Mouse (Mus musculus): ENCODE data around the gene Scarf2. TPM values are rescaled to one million over a fixed set of nuclear protein-coding genes. Genes with fewer than 3 reads are reported as not detected.
A peak's percentile ranks its signal among the peaks of the same experiment; 100 is the strongest.

The Scarf2 gene
- total and polyA plus RNA-seq, 2 experiments from 2014 or later: 2.0 to 15.6 TPM

GRCm38 (mm10) chr16:17833321-17833680, 36.2 kb downstream of the Scarf2 start:
- H3K9ac ChIP-seq (replicated peaks; ENCODE audit: low read length): peak overlapping the region; percentile 76
- peak overlapping the region; percentile 92 for H3K27ac ChIP-seq
- WGBS: 0% methylated on average over 37 of the region's 37 CpGs
- peak overlapping the region; percentile 53 for H3K4me3 ChIP-seq (ENCODE audit: low read length)
- no peak for TF ChIP-seq CTCF (IDR thresholded peaks at IDR 0.05; ENCODE audit: low read depth)
- ATAC-seq: peak; percentile 67
- peak overlapping the region; percentile 85 for H3K4me2 ChIP-seq (ENCODE audit: low read depth, low read length)
- peaks cover 9% of the 10 kb centered on the region for H3K4me1 ChIP-seq (ENCODE audit: insufficient read depth, low read length)
- H3K27me3 ChIP-seq (ENCODE audit: insufficient read depth, low read length): peaks cover 14% of the 10 kb centered on the region; the same call in 1 of the 2 replicates
- no peaks in the 10 kb centered on the region for H3K9me3 ChIP-seq (ENCODE audit: low read length)
- no peaks in the 10 kb centered on the region for H3K36me3 ChIP-seq (ENCODE audit: insufficient read depth, low read length)
- DNase-seq (ENCODE audit: low spot score): peak; percentile 62

DNA sequence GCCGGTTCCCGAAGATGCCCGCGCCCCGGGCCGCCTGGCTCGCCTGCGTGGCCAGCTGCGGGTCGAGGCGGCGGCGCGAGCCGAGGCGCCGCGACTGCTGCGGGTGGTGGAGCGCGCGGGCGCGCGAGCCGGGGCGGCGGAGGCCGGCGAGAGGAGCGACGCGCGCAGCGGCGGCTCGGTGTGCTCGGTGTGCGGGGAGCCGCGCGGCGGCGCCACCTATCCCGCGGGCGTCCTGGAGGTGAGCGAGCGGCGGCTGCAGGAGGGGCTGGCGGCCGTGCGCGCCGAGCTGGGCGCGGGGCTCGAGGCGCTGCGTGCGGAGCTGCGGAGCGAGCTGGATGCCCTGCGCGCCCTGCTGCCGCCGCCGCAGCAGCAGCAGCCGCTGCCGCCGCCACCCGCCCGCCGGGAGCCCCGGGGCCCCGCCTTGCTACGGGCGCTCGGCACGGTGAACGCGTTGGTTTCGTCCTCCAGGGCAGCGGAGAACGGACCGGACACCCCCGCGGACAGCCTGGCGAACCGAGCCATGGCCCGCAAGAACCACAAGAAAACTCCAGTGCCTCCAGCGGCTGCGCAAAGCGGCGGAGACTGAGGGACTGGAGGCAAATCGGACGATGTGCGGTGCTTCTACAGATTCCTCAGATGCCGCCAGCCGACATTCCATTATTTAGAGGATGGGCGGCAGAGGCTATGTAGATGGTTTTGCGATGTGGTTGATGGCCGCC, 36.8 kb downstream of the Scarf2 start:
- DNase-seq (ENCODE audit: low spot score): peak; percentile 73
- 1% methylated on average over 73 of the region's 103 CpGs for WGBS
- Histone ChIP-seq H3K9me3 (ENCODE audit: low read length) (no peaks in the 10 kb centered on the region), H3K9ac (replicated peaks; ENCODE audit: low read length) (peak overlapping the region; percentile 76), H3K27ac (peak overlapping the region; percentile 92), H3K4me1 (ENCODE audit: insufficient read depth, low read length) (peaks cover 9% of the 10 kb centered on the region), H3K36me3 (ENCODE audit: insufficient read depth, low read length) (no peaks in the 10 kb centered on the region), H3K4me2 (ENCODE audit: low read depth, low read length) (peak overlapping the region; percentile 85), H3K27me3 (ENCODE audit: insufficient read depth, low read length) (peaks cover 14% of the 10 kb centered on the region; the same call in 1 of the 2 replicates), H3K4me3 (ENCODE audit: low read length) (peak overlapping the region; percentile 53)
- ATAC-seq: peak; percentile 68
- TF ChIP-seq CTCF (IDR thresholded peaks at IDR 0.05; ENCODE audit: low read depth): peak; percentile 23; the same call in 1 of the 2 replicates

GRCm38 (mm10) chr16:17834543-17834942, 37.5 kb downstream of the Scarf2 start:
- Histone ChIP-seq H3K4me2 (ENCODE audit: low read depth, low read length) (peak overlapping the region; percentile 85), H3K4me3 (ENCODE audit: low read length) (peak overlapping the region; percentile 53), H3K9me3 (ENCODE audit: low read length) (no peaks in the 10 kb centered on the region), H3K36me3 (ENCODE audit: insufficient read depth, low read length) (no peaks in the 10 kb centered on the region), H3K27ac (peak overlapping the region; percentile 92), H3K27me3 (ENCODE audit: insufficient read depth, low read length) (peaks cover 14% of the 10 kb centered on the region; the same call in 1 of the 2 replicates), H3K4me1 (ENCODE audit: insufficient read depth, low read length) (peaks cover 9% of the 10 kb centered on the region), H3K9ac (replicated peaks; ENCODE audit: low read length) (peak overlapping the region; percentile 76)
- no peak for DNase-seq (ENCODE audit: low spot score)
- no peak for TF ChIP-seq CTCF (IDR thresholded peaks at IDR 0.05; ENCODE audit: low read depth)
- 50% methylated on average over 7 of the region's 7 CpGs for WGBS
- ATAC-seq: 0 out of 2 replicates have a peak, but pooled peaks have one; percentile 10

DNA sequence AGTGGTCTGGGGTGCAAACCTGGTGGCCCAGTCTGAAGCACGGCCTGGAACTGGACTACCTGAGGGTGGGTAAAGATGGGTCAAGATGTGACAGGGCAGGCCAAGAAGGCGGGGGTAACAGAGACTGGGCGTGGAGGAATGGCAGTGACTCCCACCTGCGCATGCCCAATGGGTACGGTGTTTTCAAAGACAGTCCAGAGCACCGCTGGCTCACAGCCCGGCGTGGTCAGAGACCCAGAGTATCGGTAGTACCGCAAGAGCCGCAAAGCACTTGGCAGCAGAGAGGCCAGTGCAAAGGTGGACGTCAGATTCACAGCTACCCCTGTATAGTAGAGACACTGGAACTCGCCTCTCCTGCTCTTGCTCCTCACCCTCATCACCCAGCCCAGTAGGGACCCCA, 38.4 kb downstream of the Scarf2 start:
- Histone ChIP-seq H3K4me2 (ENCODE audit: low read depth, low read length) (0 out of 2 replicates have a peak overlapping the region, but pooled peaks have one; percentile 85), H3K9me3 (ENCODE audit: low read length) (no peaks in the 10 kb centered on the region), H3K4me3 (ENCODE audit: low read length) (no peak overlapping the region), H3K4me1 (ENCODE audit: insufficient read depth, low read length) (peaks cover 9% of the 10 kb centered on the region), H3K27me3 (ENCODE audit: insufficient read depth, low read length) (peaks cover 10% of the 10 kb centered on the region; the same call in 1 of the 2 replicates), H3K9ac (replicated peaks; ENCODE audit: low read length) (no peak overlapping the region), H3K27ac (no peak overlapping the region), H3K36me3 (ENCODE audit: insufficient read depth, low read length) (no peaks in the 10 kb centered on the region)
- DNase-seq (ENCODE audit: low spot score) (peak; percentile 25), ATAC-seq (no peak)
- TF ChIP-seq CTCF (IDR thresholded peaks at IDR 0.05; ENCODE audit: low read depth): no peak
- 56% methylated on average over 13 of the region's 13 CpGs for WGBS

DNA sequence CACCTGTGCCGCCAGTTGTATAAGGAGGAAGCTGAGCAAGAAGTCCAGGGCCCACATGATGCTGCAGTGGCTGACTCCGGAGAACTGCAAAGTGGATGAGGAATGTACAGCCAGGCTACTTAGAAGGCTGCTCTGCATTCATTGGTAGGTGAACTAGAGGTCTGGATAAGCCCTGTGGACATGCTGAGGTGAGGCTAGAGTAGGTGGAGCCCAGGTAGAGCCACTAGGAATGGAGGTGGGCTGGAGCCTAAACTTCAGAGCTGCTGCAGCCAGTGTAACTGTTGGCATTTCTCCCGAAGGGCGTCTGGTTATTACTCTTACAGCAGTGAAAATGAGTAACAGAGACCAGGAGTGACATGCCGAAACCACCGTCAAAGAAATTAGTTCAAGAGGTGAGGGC, 41.0 kb downstream of the Scarf2 start, which contains the start of gene Car15:
Gene Car15 (minus strand): TSS at position 314 of the 400 bp plus-strand sequence.
- TF ChIP-seq CTCF (IDR thresholded peaks at IDR 0.05; ENCODE audit: low read depth): no peak
- no peak for DNase-seq (ENCODE audit: low spot score)
- Histone ChIP-seq H3K9ac (replicated peaks; ENCODE audit: low read length) (no peak within 1 kb of the TSS), H3K4me3 (ENCODE audit: low read length) (no peak within 1 kb of the TSS), H3K27ac (no peak within 1 kb of the TSS), H3K36me3 (ENCODE audit: insufficient read depth, low read length) (peaks cover 23% of the 10 kb centered on the region), H3K27me3 (ENCODE audit: insufficient read depth, low read length) (peaks cover 4% of the 10 kb centered on the region; the same call in 1 of the 2 replicates), H3K4me1 (ENCODE audit: insufficient read depth, low read length) (peaks cover 4% of the 10 kb centered on the region; the same call in 1 of the 2 replicates), H3K4me2 (ENCODE audit: low read depth, low read length) (no peak within 1 kb of the TSS), H3K9me3 (ENCODE audit: low read length) (no peaks in the 10 kb centered on the region)
- no peak for ATAC-seq
- 77% methylated on average over 6 of the region's 6 CpGs for WGBS

DNA sequence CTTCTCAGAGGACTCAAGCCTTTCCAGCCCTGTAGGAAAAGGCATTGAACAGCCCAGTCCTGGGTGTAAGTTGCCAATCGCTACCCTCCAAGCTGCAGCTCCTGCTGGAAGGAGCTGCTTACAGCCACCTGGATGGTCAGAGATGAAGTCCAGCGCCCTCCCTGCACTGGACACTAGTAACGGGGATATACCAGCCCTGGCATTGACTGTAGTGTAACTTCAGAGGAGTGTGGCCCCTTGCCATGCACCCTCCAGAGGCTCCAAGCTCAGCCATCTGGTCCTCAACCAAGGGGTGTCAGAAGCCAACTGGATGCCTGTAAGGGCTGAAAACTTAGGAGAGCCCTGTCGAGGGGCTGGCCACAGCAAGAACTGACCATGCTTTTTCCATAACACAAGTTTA, 42.9 kb downstream of the Scarf2 start:
- DNase-seq (ENCODE audit: low spot score) (no peak), ATAC-seq (no peak)
- Histone ChIP-seq H3K9me3 (ENCODE audit: low read length) (no peaks in the 10 kb centered on the region), H3K36me3 (ENCODE audit: insufficient read depth, low read length) (peaks cover 40% of the 10 kb centered on the region), H3K27me3 (ENCODE audit: insufficient read depth, low read length) (peaks cover 4% of the 10 kb centered on the region; the same call in 1 of the 2 replicates), H3K27ac (no peak overlapping the region), H3K4me2 (ENCODE audit: low read depth, low read length) (no peak overlapping the region), H3K4me1 (ENCODE audit: insufficient read depth, low read length) (0 out of 2 replicates have a peak, but pooled peaks cover under 1% of the 10 kb centered on the region), H3K4me3 (ENCODE audit: low read length) (no peak overlapping the region), H3K9ac (replicated peaks; ENCODE audit: low read length) (no peak overlapping the region)
- 78% methylated on average over 4 of the region's 4 CpGs for WGBS
- no peak for TF ChIP-seq CTCF (IDR thresholded peaks at IDR 0.05; ENCODE audit: low read depth)

GRCm38 (mm10) chr16:17842437-17842836, 45.4 kb downstream of the Scarf2 start:
- DNase-seq (ENCODE audit: low spot score): no peak
- H3K4me2 ChIP-seq (ENCODE audit: low read depth, low read length): no peak overlapping the region
- no peaks in the 10 kb centered on the region for H3K27me3 ChIP-seq (ENCODE audit: insufficient read depth, low read length)
- H3K36me3 ChIP-seq (ENCODE audit: insufficient read depth, low read length): peaks cover 65% of the 10 kb centered on the region
- H3K9ac ChIP-seq (replicated peaks; ENCODE audit: low read length): no peak overlapping the region
- H3K9me3 ChIP-seq (ENCODE audit: low read length): no peaks in the 10 kb centered on the region
- H3K27ac ChIP-seq: no peak overlapping the region
- TF ChIP-seq CTCF (IDR thresholded peaks at IDR 0.05; ENCODE audit: low read depth): no peak
- ATAC-seq: no peak
- no peak overlapping the region for H3K4me3 ChIP-seq (ENCODE audit: low read length)
- 93% methylated on average over 7 of the region's 7 CpGs for WGBS
- no peaks in the 10 kb centered on the region for H3K4me1 ChIP-seq (ENCODE audit: insufficient read depth, low read length)
